Mouse (Mus musculus) forebrain, embryonic 11.5 days (tissue): ENCODE measurements around the gene Itgb2. TPM values are rescaled to one million over a fixed set of nuclear protein-coding genes. Genes with fewer than 3 reads are reported as not detected.

Source experiments
- ATAC-seq: fragments of 200-750 bp; cut with Nextera tagmentation; replicated peaks from 2 replicates; pipeline ENCODE4 v1.8.0; 2017; ENCODE audit warnings: moderate TSS enrichment; ENCODE audit not compliant: low FRiP score
- DNase-seq: peaks from one replicate; pipeline ENCODE4 v3.0.0-alpha.2; 2017; ENCODE audit warnings: low spot score
- H3K27ac ChIP-seq: fragments of 300-500 bp; sonication (generic); 2 replicates; pipeline ENCODE4 v1.5.1; 2014; ENCODE audit warnings: low read depth, low read length
- H3K27me3 ChIP-seq: fragments of 300-500 bp; sonication (generic); 2 replicates; pipeline ENCODE4 v1.6.1; 2014; ENCODE audit warnings: mild to moderate bottlenecking, low read length, mixed read lengths; ENCODE audit not compliant: control insufficient read depth, insufficient read depth
- H3K36me3 ChIP-seq: fragments of 300-500 bp; sonication (generic); 2 replicates; pipeline ENCODE4 v1.6.1; 2014; ENCODE audit warnings: mild to moderate bottlenecking, low read length, moderate library complexity, mixed read lengths; ENCODE audit not compliant: control insufficient read depth, insufficient read depth
- H3K4me1 ChIP-seq: fragments of 300-500 bp; sonication (generic); replicated peaks from 2 replicates; pipeline ENCODE4 v1.6.1; 2014; ENCODE audit warnings: low read length, mixed read lengths; ENCODE audit not compliant: control insufficient read depth, insufficient read depth
- H3K4me2 ChIP-seq: fragments of 300-500 bp; sonication (generic); 2 replicates; pipeline ENCODE4 v1.6.1; 2014; ENCODE audit warnings: low read depth, mild to moderate bottlenecking, low read length, moderate library complexity, mixed read lengths; ENCODE audit not compliant: severe bottlenecking
- H3K4me3 ChIP-seq: fragments of 300-500 bp; sonication (generic); 2 replicates; pipeline ENCODE4 v1.5.1; 2014; ENCODE audit warnings: low read depth, low read length
- H3K9ac ChIP-seq: fragments of 300-500 bp; sonication (generic); 2 replicates; pipeline ENCODE4 v1.6.1; 2014; ENCODE audit warnings: low read length
- H3K9me3 ChIP-seq: fragments of 300-500 bp; sonication (generic); 2 replicates; pipeline ENCODE4 v1.6.1; 2016; ENCODE audit warnings: low read length, mixed read lengths; ENCODE audit not compliant: control insufficient read depth
- WGBS: fragments of 180-500 bp; shearing (Covaris S2); extraction: QIAGEN DNeasy Blood & Tissue Kit; methylation state at CpG from one replicate; pipeline ENCODE4 v1.1.7; 2014; 5-methylcytosine and 5-hydroxymethylcytosine counted together
- polyA plus RNA-seq: library from polyadenylated mRNA; unstranded; fragments of >200 nt; fragmentation: Nextera tagmentation; extraction: Ambion mirVana; gene quantifications from 2 replicates; pipeline ENCODE4 v1.2.1, GENCODE M21; 2014

The Itgb2 gene
- polyA plus RNA-seq, 1 experiment from 2014 or later, result 1.3 TPM

- no peak overlapping the region for H3K4me3 ChIP-seq
- no peaks in the 10 kb centered on the region for H3K36me3 ChIP-seq
- no peaks in the 10 kb centered on the region for H3K4me1 ChIP-seq
- no peak overlapping the region for H3K4me2 ChIP-seq
- DNase-seq, result peak; percentile 84
- H3K9ac ChIP-seq, result no peak overlapping the region
- 33% methylated on average over 8 of the region's 8 CpGs for WGBS
- no peaks in the 10 kb centered on the region for H3K27me3 ChIP-seq
- ATAC-seq, result no peak
- no peaks in the 10 kb centered on the region for H3K9me3 ChIP-seq
- no peak overlapping the region for H3K27ac ChIP-seq
Observed at GRCm38 (mm10) chr10:77566651-77567050, 36.6 kb downstream of the Itgb2 start.

- H3K9ac ChIP-seq, result no peak overlapping the region
- no peak for DNase-seq
- no peak overlapping the region for H3K27ac ChIP-seq
- no peaks in the 10 kb centered on the region for H3K36me3 ChIP-seq
- no peaks in the 10 kb centered on the region for H3K9me3 ChIP-seq
- no peaks in the 10 kb centered on the region for H3K27me3 ChIP-seq
- H3K4me2 ChIP-seq, result no peak overlapping the region
- no peak for ATAC-seq
- no peaks in the 10 kb centered on the region for H3K4me1 ChIP-seq
- H3K4me3 ChIP-seq, result no peak overlapping the region
- WGBS, result 46% methylated on average over 7 of the region's 7 CpGs
Observed at GRCm38 (mm10) chr10:77569481-77569880, 39.4 kb downstream of the Itgb2 start.

GRCm38 (mm10) chr10:77569973-77570658 lies 40.1 kb downstream of the Itgb2 start:
- H3K9ac ChIP-seq, result no peak overlapping the region
- ATAC-seq (no peak), DNase-seq (no peak)
- H3K27ac ChIP-seq, result no peak overlapping the region
- no peaks in the 10 kb centered on the region for H3K4me1 ChIP-seq
- H3K36me3 ChIP-seq, result no peaks in the 10 kb centered on the region
- H3K4me3 ChIP-seq, result no peak overlapping the region
- no peak overlapping the region for H3K4me2 ChIP-seq
- 59% methylated on average over 6 of the region's 6 CpGs for WGBS
- no peaks in the 10 kb centered on the region for H3K27me3 ChIP-seq
- no peaks in the 10 kb centered on the region for H3K9me3 ChIP-seq

GRCm38 (mm10) chr10:77572225-77572624 lies 42.2 kb downstream of the Itgb2 start:
- Histone ChIP-seq H3K27me3 (no peaks in the 10 kb centered on the region), H3K4me3 (no peak overlapping the region), H3K27ac (no peak overlapping the region), H3K9ac (no peak overlapping the region), H3K36me3 (no peaks in the 10 kb centered on the region), H3K9me3 (no peaks in the 10 kb centered on the region), H3K4me1 (no peaks in the 10 kb centered on the region), H3K4me2 (no peak overlapping the region)
- ATAC-seq (no peak), DNase-seq (no peak)
- 37% methylated on average over 3 of the region's 3 CpGs for WGBS

GRCm38 (mm10) chr10:77573162-77573561 lies 43.1 kb downstream of the Itgb2 start:
- Histone ChIP-seq H3K27me3 (no peaks in the 10 kb centered on the region), H3K9me3 (no peaks in the 10 kb centered on the region), H3K4me2 (no peak overlapping the region), H3K27ac (no peak overlapping the region), H3K4me1 (no peaks in the 10 kb centered on the region), H3K36me3 (no peaks in the 10 kb centered on the region), H3K9ac (no peak overlapping the region), H3K4me3 (no peak overlapping the region)
- ATAC-seq (no peak), DNase-seq (no peak)
- WGBS, result 84% methylated on average over 1 of the region's 1 CpGs

- DNase-seq, result no peak
- Histone ChIP-seq H3K36me3 (no peaks in the 10 kb centered on the region), H3K27me3 (no peaks in the 10 kb centered on the region), H3K27ac (no peak overlapping the region), H3K4me1 (peaks cover 6% of the 10 kb centered on the region), H3K9me3 (no peaks in the 10 kb centered on the region), H3K4me3 (no peak overlapping the region), H3K4me2 (no peak overlapping the region), H3K9ac (no peak overlapping the region)
- WGBS, result 64% methylated on average over 10 of the region's 10 CpGs
- no peak for ATAC-seq
Observed at GRCm38 (mm10) chr10:77580027-77580920, 50.2 kb downstream of the Itgb2 start.

GRCm38 (mm10) chr10:77581023-77581407 lies 51.0 kb downstream of the Itgb2 start:
- peak overlapping the region; percentile 80 for H3K4me2 ChIP-seq
- 13% methylated on average over 8 of the region's 8 CpGs for WGBS
- ATAC-seq (peak; percentile 19), DNase-seq (no peak)
- no peak overlapping the region for H3K27ac ChIP-seq
- H3K9ac ChIP-seq, result peak overlapping the region; percentile 71
- H3K27me3 ChIP-seq, result no peaks in the 10 kb centered on the region
- peak overlapping the region; percentile 75 for H3K4me3 ChIP-seq
- no peaks in the 10 kb centered on the region for H3K36me3 ChIP-seq
- H3K9me3 ChIP-seq, result no peaks in the 10 kb centered on the region
- peaks cover 6% of the 10 kb centered on the region for H3K4me1 ChIP-seq

GRCm38 (mm10) chr10:77581408-77582284 lies 51.6 kb downstream of the Itgb2 start, which contains the start of gene Pttg1ip:
TSS of gene Pttg1ip (plus strand) at chr10:77581720.
- Histone ChIP-seq H3K4me3 (peak within 1 kb of the TSS; percentile 75), H3K9me3 (no peaks in the 10 kb centered on the region), H3K27ac (peak within 1 kb of the TSS; percentile 77), H3K9ac (peak within 1 kb of the TSS; percentile 71), H3K27me3 (no peaks in the 10 kb centered on the region), H3K4me1 (peaks cover 6% of the 10 kb centered on the region), H3K36me3 (no peaks in the 10 kb centered on the region), H3K4me2 (peak within 1 kb of the TSS; percentile 80)
- WGBS, result under 1% methylated on average over 64 of the region's 64 CpGs
- DNase-seq (peak; percentile 97), ATAC-seq (peak; percentile 98)
